Comparison of ENCODE assay signal across 7 mouse cellular contexts in the genomic region with DNA sequence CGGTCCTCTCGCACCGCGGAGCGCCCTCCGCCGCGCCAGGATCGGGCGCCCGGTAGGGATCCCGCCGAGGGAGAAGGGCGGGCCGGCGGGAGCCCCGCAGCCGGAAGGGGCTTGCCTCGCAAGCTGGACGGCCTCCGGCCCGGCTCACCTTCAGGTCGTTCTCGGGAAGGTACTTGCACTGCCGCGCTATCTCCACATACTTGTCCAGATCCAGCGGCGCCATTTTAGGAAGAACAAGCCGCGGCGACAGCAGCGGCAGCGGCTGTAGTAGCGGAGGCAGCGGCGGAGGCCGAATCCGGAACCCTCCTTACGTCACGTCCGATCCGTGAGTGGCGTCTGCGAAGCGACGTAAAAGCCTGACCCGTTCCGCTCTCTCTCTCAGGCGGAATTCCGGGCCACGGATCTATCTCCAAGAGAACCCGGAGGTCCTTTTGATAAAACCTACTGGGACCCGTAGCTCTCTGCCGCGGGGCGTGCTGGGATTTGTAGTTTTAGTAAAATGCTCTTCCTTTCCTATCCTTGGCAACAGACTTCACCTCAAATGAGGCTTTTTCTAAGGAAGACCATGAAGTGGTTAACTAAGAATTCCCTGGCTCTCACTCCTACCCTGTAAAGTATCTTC. TPM values are rescaled to one million over a fixed set of nuclear protein-coding genes. Genes with fewer than 3 reads are reported as not detected.
DNase-seq lines count a peak whose midpoint lies in the region; ATAC-seq lines count a peak whose summit lies in the region.

A gene (minus strand): TSS at position 433 of the 622 bp plus-strand sequence.

- peak within 1 kb of the TSS; percentile 86 for H3K9ac ChIP-seq in embryonic facial prominence, embryonic 12.5 days
- H3K9ac ChIP-seq in limb, embryonic 11.5 days (ENCODE audit: low read length), result peak within 1 kb of the TSS; percentile 81
- H3K9ac ChIP-seq in midbrain, embryonic 14.5 days (replicated peaks; ENCODE audit: low read length), result peak within 1 kb of the TSS; percentile 89

- no peaks in the 10 kb centered on the region for H3K36me3 ChIP-seq in embryonic facial prominence, embryonic 12.5 days
- H3K36me3 ChIP-seq in limb, embryonic 11.5 days (ENCODE audit: control insufficient read depth, insufficient read depth, low read length), result no peaks in the 10 kb centered on the region
- no peaks in the 10 kb centered on the region for H3K36me3 ChIP-seq in midbrain, embryonic 14.5 days (ENCODE audit: control insufficient read depth, insufficient read depth, low read length)

- peak; percentile 99 for ATAC-seq in embryonic facial prominence, embryonic 12.5 days (ENCODE audit: insufficient number of reproducible peaks, insufficient read depth, low FRiP score, low TSS enrichment)
- ATAC-seq in limb, embryonic 11.5 days (ENCODE audit: insufficient number of reproducible peaks, low FRiP score, low TSS enrichment, low read depth), result peak; percentile 97
- ATAC-seq in midbrain, embryonic 14.5 days (ENCODE audit: low FRiP score, low TSS enrichment), result peak; percentile 99

- peak within 1 kb of the TSS; percentile 78 for H3K4me3 ChIP-seq in embryonic facial prominence, embryonic 12.5 days
- peak within 1 kb of the TSS; percentile 75 for H3K4me3 ChIP-seq in limb, embryonic 11.5 days (ENCODE audit: low read depth, low read length)
- H3K4me3 ChIP-seq in midbrain, embryonic 14.5 days (replicated peaks; ENCODE audit: low read depth, low read length), result peak within 1 kb of the TSS; percentile 72

- no peaks in the 10 kb centered on the region for H3K9me3 ChIP-seq in embryonic facial prominence, embryonic 12.5 days
- no peaks in the 10 kb centered on the region for H3K9me3 ChIP-seq in limb, embryonic 11.5 days (ENCODE audit: control insufficient read depth, low read length)
- no peaks in the 10 kb centered on the region for H3K9me3 ChIP-seq in midbrain, embryonic 14.5 days (ENCODE audit: control insufficient read depth, low read length)

- H3K4me1 ChIP-seq in embryonic facial prominence, embryonic 12.5 days, result peaks cover 6% of the 10 kb centered on the region
- H3K4me1 ChIP-seq in limb, embryonic 11.5 days (ENCODE audit: control insufficient read depth, insufficient read depth, low read length), result no peaks in the 10 kb centered on the region
- peaks cover 11% of the 10 kb centered on the region for H3K4me1 ChIP-seq in midbrain, embryonic 14.5 days (ENCODE audit: control insufficient read depth, insufficient read depth, low read length)

- peak within 1 kb of the TSS; percentile 73 for H3K4me2 ChIP-seq in embryonic facial prominence, embryonic 12.5 days (replicated peaks)
- peak within 1 kb of the TSS; percentile 62 for H3K4me2 ChIP-seq in limb, embryonic 11.5 days (ENCODE audit: low read depth, severe bottlenecking)
- H3K4me2 ChIP-seq in midbrain, embryonic 14.5 days (ENCODE audit: low read length), result peak within 1 kb of the TSS; percentile 68

- no peaks in the 10 kb centered on the region for H3K27me3 ChIP-seq in embryonic facial prominence, embryonic 12.5 days
- no peaks in the 10 kb centered on the region for H3K27me3 ChIP-seq in limb, embryonic 11.5 days (ENCODE audit: control insufficient read depth, insufficient read depth, low read length)
- H3K27me3 ChIP-seq in midbrain, embryonic 14.5 days (ENCODE audit: control insufficient read depth, insufficient read depth, low read length), result no peaks in the 10 kb centered on the region

- peak within 1 kb of the TSS; percentile 94 for H3K27ac ChIP-seq in embryonic facial prominence, embryonic 12.5 days
- peak within 1 kb of the TSS; percentile 85 for H3K27ac ChIP-seq in limb, embryonic 11.5 days (replicated peaks; ENCODE audit: low read depth, low read length)
- H3K27ac ChIP-seq in midbrain, embryonic 14.5 days (replicated peaks; ENCODE audit: low read depth, low read length), result peak within 1 kb of the TSS; percentile 95

- DNase-seq in adrenal gland, postnatal 25 days, result peak; percentile 87
- DNase-seq in heart, adult 11 months, result peak; percentile 99
- DNase-seq in kidney, adult 18-20 months, result peak; percentile 94
- DNase-seq in limb, embryonic 11.5 days (ENCODE audit: low spot score), result peak; percentile 94
- DNase-seq in midbrain, embryonic 14.5 days, result peak; percentile 98
- DNase-seq in spleen, adult 18-20 months, result peak; percentile 85 to 90

- WGBS in embryonic facial prominence, embryonic 12.5 days, result under 1% methylated on average over 55 of the region's 56 CpGs
- under 1% methylated on average over 50 of the region's 56 CpGs for WGBS in limb, embryonic 11.5 days
- under 1% methylated on average over 56 of the region's 56 CpGs for WGBS in midbrain, embryonic 14.5 days

RNA-seq across cellular contexts. Expression of the gene that starts here (rescaled TPM):
- total RNA-seq in adrenal gland, postnatal 25 days (2021), result 80.2 and 89.7 TPM in 2 replicates
- 64.6 and 67.1 TPM in 2 replicates for polyA plus RNA-seq in embryonic facial prominence, embryonic 12.5 days (2016; fragmentation: Nextera tagmentation; extraction: Ambion mirVana)
- polyA plus RNA-seq in limb, embryonic 11.5 days (2014; fragmentation: Nextera tagmentation; extraction: Ambion mirVana), result 72.2 and 80.0 TPM in 2 replicates
- 66.3 and 95.3 TPM in 2 replicates for polyA plus RNA-seq in midbrain, embryonic 14.5 days (2014; fragmentation: Nextera tagmentation; extraction: Ambion mirVana)

Comparison
In these comparisons a context has a peak if more than half of its experiments do, and no peak if none do; other contexts are left out.
1. Peak in every context shown above with its lines: DNase-seq, ATAC-seq, H3K4me3 ChIP-seq and H3K27ac ChIP-seq.